Mouse (Mus musculus): ENCODE results near the gene Scrn1.

The Scrn1 gene

DNA sequence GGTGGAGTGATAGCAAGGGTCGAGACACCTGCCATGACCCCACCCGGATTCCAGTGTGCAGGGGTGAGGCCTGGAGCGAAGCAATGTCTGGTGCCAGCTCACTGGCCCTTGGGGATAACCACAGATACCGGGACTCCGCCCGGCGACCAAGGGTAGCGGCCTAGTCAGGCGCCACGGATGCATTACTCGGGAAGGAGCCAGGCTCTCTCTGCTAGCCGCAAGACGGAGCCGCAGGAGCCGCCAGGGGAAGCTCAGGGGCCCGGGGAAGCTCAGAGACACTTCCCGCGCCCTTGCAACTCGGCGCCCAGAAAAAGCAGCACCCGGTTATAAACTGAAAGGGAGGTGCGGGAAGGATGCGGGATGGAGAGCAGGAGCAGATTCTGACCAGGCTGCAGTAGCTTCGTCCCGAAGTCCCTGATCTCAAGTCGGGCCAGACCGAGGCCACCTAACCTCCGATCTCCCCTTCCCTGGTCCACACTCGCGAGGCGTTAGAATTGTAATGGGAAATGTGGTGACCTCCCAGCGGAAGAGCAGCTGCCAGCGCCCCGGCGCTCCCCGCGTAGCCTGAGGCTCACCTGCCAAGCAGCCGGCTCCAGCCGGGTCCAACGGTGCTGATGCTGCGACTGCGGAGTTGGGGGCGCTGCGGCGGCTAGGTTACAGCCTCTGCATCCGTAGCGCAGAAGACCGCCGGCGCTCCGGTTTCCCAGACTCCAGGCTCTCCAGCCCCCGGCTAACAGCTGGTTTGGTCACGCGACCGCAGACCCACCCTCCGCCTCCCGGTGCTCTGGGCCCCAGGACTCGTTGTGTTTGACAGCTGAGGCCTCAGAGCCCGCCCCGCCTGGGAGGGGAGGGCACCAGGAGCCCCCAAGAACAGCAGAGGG is at the start of gene Scrn1:
TSS of gene Scrn1 (minus strand) at position 825 of the 881 bp plus-strand sequence.
- peak; percentile 69 to 70 for DNase-seq (ENCODE audit: low spot score in 2 of 2)

GRCm38 (mm10) chr6:54606241-54606640 is 40.0 kb upstream of the Scrn1 start:
- DNase-seq (ENCODE audit: low spot score in 2 of 2), result no peak

GRCm38 (mm10) chr6:54604001-54604715 is 37.9 kb upstream of the Scrn1 start:
- no peak for DNase-seq (ENCODE audit: low spot score in 2 of 2)

DNA sequence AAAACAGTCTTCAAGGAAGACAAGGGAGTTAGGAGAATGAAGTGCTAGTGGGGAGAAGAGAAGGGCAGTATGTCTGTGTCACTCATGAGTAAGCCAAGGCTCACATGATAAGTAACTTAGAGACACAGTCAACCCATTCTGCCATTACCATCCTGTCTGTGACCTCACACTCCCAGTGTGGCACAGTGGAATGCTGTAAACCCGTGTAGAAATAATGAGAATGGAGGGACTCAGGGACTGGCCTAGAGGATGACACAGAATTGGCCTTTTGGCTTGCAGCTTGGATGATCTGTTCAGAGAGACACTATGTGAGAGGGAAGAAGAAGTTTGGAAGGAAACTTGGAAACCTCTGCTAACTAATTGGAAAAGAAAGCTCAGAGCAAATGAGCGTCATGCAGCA is 36.6 kb upstream of the Scrn1 start:
- DNase-seq (ENCODE audit: low spot score in 2 of 2), result no peak

DNA sequence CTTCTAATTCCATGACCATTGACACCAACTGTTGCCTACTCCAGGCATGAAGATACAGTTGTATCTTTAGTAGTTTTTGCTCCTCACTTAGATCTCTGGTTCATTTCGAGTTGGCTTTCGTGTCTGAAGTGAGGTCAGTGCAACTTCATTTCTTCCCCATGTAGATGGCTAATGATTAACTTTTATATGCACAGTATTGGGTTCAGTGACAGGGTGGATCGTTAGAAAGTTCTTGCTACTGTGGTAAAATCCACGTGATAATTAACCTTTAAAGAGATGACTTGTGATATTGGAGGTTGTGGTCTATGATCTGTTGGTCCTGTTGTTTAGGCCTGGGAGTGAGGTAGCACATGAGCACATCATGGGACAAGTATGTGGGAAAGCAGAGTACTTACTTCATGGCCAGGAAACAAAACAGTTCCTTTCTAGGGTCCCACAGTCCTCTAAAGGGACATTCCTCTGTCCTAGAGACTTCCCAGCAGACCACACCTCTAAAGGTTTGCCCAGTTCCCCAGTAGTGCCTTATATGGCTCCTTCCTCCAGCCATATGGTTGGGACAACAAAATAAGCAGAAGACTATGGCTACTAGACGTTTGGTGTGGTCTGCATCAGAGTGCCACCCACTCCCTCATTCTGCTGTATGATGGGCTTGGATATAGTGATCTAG is 34.5 kb upstream of the Scrn1 start:
- no peak for DNase-seq (ENCODE audit: low spot score in 2 of 2)

- no peak for DNase-seq (ENCODE audit: low spot score in 2 of 2)
These were observed 31.4 kb upstream of the Scrn1 start for GRCm38 (mm10) chr6:54597711-54598110.

GRCm38 (mm10) chr6:54597208-54597607 is 30.9 kb upstream of the Scrn1 start, which contains the start of gene Fkbp14:
TSS of gene Fkbp14 (minus strand) at chr6:54597308.
- DNase-seq (ENCODE audit: low spot score in 2 of 2), result no peak

GRCm38 (mm10) chr6:54595330-54595878 is 29.1 kb upstream of the Scrn1 start:
- DNase-seq (ENCODE audit: low spot score in 2 of 2), result no peak

DNA sequence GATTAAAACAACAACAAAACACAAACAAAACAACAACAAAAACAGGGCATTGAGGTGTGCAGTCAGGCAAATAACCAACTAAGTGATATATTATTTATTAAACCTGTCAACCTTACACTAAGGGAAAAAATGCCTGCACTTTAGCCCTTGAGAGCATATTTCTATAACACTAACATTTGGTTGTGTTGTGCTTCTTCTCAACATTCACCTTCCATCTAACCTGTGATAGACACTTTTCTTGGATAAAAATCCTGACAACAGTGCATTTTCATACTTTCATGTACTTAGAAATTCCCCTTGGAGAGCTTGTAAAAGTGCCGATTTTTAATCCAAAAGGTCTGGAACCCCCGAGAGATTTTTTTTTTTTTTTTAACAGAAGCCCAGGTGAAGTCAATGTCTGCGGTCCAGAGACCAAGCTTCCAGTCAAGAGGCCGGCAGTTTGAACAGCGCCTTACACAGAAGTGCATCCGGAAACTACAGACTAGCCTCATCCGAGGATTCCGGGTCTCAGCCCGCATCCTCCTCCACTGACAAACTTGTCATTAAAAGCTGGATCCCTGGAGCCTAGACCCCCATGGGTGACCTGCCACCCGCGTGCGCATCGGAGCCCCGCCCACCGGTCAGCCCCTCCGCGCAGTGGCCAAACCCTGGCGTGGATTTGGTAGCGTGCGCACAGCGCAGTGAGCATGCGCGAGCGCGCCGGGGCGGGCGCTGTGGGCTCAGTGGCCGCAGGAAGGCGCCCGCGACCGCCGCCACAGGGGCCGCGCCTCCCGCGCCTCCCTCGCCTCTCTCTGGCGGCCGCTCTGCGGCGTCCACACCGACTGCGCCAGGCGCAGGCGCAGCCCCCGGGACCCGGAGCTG is 28.4 kb upstream of the Scrn1 start, which contains the start of gene Plekha8:
TSS of gene Plekha8 (plus strand) at position 643 of the 861 bp plus-strand sequence.
- peak; percentile 91 for DNase-seq (ENCODE audit: low spot score in 2 of 2)

DNA sequence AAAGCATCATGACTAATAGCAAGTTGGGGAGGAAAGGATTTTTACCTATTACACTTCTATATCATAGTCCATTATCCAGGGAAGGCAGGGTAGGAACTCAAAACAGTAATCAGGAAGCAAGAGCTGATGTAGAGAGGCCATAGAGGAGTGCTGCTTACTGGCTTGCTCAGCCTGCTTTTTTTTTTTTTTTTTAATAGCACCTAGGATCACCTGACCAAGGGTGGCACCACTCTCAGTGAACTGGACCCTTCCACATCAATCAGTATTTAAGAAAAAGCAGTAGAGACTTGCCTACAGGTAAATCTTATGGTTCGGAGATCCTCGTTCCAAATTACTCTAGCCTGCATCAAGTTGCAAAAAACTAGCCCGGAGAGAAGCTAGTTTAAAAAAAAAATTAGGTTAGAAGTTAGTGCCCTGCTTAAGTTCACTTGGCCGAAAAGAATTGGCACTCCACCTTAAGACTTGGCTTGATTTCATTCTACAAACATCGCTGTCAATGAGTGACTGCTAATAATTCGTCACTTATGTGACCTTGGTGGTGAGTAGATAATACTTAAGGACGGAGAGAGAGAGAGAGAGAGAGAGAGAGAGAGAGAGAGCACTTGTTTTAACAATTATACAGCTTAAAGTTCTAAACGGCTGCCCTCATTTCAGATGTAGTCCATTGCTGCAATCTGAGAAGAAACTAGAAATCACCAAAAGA is 27.6 kb upstream of the Scrn1 start:
- no peak for DNase-seq (ENCODE audit: low spot score in 2 of 2)

DNA sequence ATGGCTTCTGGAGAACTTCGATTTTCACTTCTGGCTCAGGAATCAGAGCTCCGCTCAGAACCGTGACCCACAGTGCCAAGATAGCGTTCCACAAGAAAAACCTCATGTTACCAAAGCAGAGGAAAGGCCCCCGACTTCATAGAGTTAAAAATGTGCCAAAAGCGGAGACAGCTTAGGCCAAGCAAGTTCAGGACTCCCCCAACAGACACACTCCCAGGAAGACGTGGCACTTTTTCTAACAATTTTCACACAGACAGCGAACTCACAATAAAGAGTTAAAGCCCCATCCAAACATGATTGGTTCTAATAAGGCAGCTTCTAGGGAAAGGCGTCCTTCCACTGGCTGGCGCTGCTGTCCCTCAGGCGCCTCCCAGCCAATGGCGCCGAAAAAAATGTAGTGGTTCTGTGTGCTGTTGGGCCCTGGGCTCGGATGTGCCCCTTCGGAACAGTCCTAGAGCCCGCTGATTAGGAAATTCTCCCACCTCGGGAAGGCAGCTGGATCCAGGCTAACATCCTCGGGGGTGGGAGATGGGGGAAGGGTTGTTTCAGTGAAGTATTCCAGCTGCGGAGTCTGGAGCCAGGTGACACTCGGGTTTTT is 26.7 kb upstream of the Scrn1 start:
- DNase-seq (ENCODE audit: low spot score in 2 of 2), result peak; percentile 90 to 92

GRCm38 (mm10) chr6:54591778-54592177 is 25.5 kb upstream of the Scrn1 start:
- no peak for DNase-seq (ENCODE audit: low spot score in 2 of 2)

DNA sequence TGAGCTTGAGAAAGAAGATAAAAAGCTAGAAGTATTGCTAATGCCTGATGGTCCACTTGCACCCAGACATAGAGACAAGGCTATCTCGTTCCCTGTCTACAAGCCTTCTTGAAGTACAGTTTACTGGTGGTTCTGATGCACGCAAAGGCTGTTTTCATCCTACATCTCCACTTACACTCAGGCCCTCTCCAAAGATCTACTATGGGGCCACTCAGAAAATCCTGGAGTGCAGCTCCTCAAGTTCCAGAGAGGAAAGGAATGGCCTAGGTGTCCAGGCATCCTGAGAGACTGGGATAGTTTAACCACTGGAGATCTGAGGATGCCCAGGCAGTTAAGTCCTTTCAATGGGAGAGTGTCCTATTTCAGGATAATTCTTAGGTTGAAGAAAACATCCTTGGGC is 24.4 kb upstream of the Scrn1 start:
- DNase-seq (ENCODE audit: low spot score in 2 of 2), result no peak

DNA sequence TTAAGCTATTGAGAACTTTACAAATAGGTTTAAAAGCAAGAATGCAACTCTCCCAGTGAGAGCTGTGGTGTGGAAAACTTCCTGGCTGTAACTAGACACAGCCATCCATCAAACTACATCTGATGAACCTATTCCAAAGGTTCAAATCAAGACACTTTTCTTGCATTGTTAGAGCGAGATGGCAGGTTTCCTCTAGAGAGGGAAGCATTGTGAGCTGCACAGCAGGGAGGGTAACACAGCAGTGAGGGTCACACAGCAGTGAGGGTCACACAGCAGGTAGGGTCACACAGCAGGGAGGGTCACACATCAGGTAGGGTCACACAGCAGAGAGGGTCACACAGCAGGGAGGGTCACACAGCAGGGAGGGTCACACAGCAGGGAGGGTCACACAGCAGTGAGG is 21.9 kb upstream of the Scrn1 start:
- DNase-seq (ENCODE audit: low spot score in 2 of 2), result no peak

DNA sequence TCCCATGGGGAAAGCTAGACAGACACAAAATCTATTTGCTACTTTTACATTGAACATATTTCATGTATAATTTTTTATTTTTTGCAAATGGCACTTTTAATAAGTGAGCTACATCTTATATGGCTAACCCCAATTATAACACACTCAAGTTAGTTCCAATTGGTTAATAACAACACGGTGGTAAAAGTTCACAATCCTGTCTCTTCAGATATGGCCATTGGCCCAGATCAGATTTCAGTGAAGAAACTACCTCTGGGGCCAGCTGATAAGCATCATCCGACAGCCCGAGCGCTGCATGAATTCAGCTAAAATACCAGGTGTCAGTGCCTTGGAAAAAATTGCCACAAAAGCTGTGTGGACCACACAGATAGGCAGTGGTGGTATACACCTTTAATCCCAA is 21.4 kb upstream of the Scrn1 start:
- no peak for DNase-seq (ENCODE audit: low spot score in 2 of 2)

- DNase-seq (ENCODE audit: low spot score in 2 of 2), result no peak
These were observed 20.6 kb upstream of the Scrn1 start for GRCm38 (mm10) chr6:54586911-54587310.

DNA sequence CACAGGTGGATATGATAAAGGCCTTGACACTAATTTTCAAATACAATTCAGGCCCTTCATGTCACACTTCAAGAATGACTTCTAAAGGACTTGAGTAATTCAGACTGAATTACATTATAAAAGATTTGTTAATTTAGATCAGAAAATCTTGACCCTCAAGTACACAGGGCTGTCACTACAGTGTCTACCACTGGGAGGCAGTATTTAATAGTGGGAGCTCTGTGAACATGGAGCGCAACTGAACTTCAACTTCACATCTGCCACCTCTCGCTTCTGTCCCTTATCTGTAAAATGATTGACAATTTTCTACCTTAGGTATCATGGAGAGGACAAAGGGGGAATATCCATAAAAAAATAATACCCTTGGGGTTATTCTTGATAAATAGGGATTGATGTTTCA is 19.9 kb upstream of the Scrn1 start:
- DNase-seq (ENCODE audit: low spot score in 2 of 2), result no peak

DNA sequence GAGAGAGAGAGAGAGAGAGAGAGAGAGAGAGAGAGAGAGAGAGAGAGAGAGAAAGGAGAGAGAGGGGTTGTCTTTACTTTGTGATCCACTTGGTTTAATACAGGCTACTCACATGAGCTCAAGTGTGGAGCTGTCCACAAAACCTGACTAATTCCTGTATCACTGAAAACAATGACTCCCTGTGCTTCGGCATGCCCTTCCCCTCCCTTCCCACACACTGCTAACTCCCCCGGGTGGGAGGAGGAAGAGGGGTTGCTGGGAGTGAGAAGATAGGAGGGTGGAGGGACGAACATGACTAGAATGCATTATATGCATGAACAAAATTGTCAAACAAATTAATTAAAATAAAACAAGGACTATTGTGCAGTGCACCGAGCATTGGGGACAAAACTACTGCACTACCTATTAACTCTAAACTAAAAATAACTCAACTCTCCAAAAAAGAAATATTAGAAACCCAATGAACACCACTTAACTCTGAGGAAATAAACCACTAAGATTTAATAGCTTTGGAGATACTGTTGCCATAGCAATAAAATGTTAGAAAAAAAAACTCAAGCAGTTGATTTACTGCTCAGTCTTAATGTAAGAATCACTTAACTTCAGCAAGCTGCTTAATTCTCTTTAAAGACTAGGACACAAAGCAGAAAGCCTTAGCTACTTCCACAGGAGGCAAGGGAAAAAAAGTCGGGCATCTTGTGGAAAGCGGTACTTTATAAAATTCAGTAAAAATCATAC is 7.1 kb upstream of the Scrn1 start:
- DNase-seq (ENCODE audit: low spot score in 2 of 2), result no peak

GRCm38 (mm10) chr6:54569776-54570175 is 3.5 kb upstream of the Scrn1 start:
- no peak for DNase-seq (ENCODE audit: low spot score in 2 of 2)
